Mouse (Mus musculus): ENCODE results near the gene Slco3a1. TPM values are rescaled to one million over a fixed set of nuclear protein-coding genes. Genes with fewer than 3 reads are reported as not detected.

The Slco3a1 gene
- total and polyA plus RNA-seq, 2 experiments from 2014 or later = 23.4 to 39.2 TPM

DNA sequence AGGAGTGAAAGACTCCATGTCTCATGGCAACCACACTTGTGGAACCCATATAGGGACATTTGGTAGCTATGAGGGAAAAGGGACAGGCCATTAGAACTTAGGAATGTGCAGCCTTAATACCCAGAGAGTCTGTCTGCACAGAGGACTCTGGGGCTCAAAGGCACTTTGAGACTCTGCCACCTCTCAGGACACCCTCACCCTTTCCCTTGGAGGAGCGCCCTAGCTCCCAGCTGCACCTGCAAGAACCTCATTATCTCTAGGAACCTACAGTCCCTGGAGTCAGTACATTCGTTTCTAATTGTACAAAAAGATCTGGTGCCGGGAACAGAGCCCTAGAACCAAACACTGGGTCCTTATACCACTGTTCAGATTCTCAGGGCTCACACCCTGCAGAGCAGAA is 66.4 kb downstream of the Slco3a1 start:
- Histone ChIP-seq H3K27ac (ENCODE audit: low read depth, low read length) (no peak overlapping the region), H3K36me3 (ENCODE audit: insufficient read depth, low read length) (no peaks in the 10 kb centered on the region), H3K9ac (replicated peaks; ENCODE audit: low read length, poor library complexity, severe bottlenecking) (no peak overlapping the region), H3K27me3 (ENCODE audit: insufficient read depth, low read length) (no peaks in the 10 kb centered on the region), H3K4me3 (ENCODE audit: low read depth, low read length) (no peak overlapping the region), H3K4me1 (ENCODE audit: insufficient read depth, low read length) (no peaks in the 10 kb centered on the region), H3K9me3 (ENCODE audit: low read length) (no peaks in the 10 kb centered on the region), H3K4me2 (ENCODE audit: low read depth, low read length, poor library complexity, severe bottlenecking) (no peak overlapping the region)
- DNase-seq (ENCODE audit: low spot score) (no peak), ATAC-seq (ENCODE audit: low FRiP score) (no peak)
- WGBS = 80% methylated on average over 3 of the region's 3 CpGs
- TF ChIP-seq CTCF (IDR thresholded peaks at IDR 0.05) = no peak

DNA sequence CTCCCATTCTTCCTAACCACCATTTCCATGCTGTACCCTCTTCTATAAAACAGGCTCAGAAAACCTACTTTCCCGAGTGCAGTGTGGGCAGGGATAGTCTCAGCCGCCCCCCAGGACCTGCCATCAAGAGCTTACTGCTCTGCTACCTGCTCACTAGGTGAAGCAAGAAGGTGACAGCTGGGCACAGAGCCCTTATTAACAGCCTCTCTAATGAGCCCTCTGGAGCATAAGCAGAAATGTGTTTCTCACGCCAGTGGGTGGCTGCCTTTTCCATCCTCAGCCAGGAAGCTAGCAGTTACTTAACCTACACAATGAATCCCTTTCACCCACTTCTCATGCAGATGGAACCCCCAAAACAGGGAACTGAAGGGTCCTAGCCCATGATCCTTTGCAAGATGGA is 66.9 kb downstream of the Slco3a1 start:
- peak; percentile 36 for DNase-seq (ENCODE audit: low spot score)
- no peak overlapping the region for H3K27ac ChIP-seq (ENCODE audit: low read depth, low read length)
- ATAC-seq (ENCODE audit: low FRiP score) = no peak
- no peaks in the 10 kb centered on the region for H3K36me3 ChIP-seq (ENCODE audit: insufficient read depth, low read length)
- no peaks in the 10 kb centered on the region for H3K9me3 ChIP-seq (ENCODE audit: low read length)
- no peak overlapping the region for H3K4me2 ChIP-seq (ENCODE audit: low read depth, low read length, poor library complexity, severe bottlenecking)
- H3K4me3 ChIP-seq (ENCODE audit: low read depth, low read length) = no peak overlapping the region
- no peaks in the 10 kb centered on the region for H3K4me1 ChIP-seq (ENCODE audit: insufficient read depth, low read length)
- 77% methylated on average over 3 of the region's 3 CpGs for WGBS
- no peak overlapping the region for H3K9ac ChIP-seq (replicated peaks; ENCODE audit: low read length, poor library complexity, severe bottlenecking)
- TF ChIP-seq CTCF (IDR thresholded peaks at IDR 0.05) = no peak
- H3K27me3 ChIP-seq (ENCODE audit: insufficient read depth, low read length) = no peaks in the 10 kb centered on the region

DNA sequence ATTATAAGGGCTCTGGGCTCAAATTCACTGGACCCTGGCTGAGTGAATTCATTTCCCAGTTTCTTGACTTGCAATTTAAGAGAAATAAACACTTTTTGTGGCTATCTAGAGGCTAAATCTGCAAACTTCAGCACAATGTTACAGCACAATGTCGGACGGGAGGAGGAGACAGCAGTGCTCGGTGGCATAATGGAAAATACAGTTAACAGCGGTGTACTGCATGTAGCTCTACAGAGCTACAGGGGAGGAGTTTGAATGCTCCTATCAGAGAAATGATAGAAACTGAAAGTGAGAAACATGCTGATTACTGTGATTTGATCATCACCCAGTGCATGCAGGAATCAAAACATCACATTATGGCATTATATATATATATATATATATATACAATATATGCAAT is 68.5 kb downstream of the Slco3a1 start:
- 84% methylated on average over 4 of the region's 4 CpGs for WGBS
- no peak for DNase-seq (ENCODE audit: low spot score)
- H3K27me3 ChIP-seq (ENCODE audit: insufficient read depth, low read length) = no peaks in the 10 kb centered on the region
- no peaks in the 10 kb centered on the region for H3K36me3 ChIP-seq (ENCODE audit: insufficient read depth, low read length)
- no peak for ATAC-seq (ENCODE audit: low FRiP score)
- H3K9ac ChIP-seq (replicated peaks; ENCODE audit: low read length, poor library complexity, severe bottlenecking) = no peak overlapping the region
- no peak overlapping the region for H3K4me3 ChIP-seq (ENCODE audit: low read depth, low read length)
- H3K9me3 ChIP-seq (ENCODE audit: low read length) = no peaks in the 10 kb centered on the region
- H3K27ac ChIP-seq (ENCODE audit: low read depth, low read length) = no peak overlapping the region
- H3K4me2 ChIP-seq (ENCODE audit: low read depth, low read length, poor library complexity, severe bottlenecking) = no peak overlapping the region
- no peak for TF ChIP-seq CTCF (IDR thresholded peaks at IDR 0.05)
- H3K4me1 ChIP-seq (ENCODE audit: insufficient read depth, low read length) = no peaks in the 10 kb centered on the region

DNA sequence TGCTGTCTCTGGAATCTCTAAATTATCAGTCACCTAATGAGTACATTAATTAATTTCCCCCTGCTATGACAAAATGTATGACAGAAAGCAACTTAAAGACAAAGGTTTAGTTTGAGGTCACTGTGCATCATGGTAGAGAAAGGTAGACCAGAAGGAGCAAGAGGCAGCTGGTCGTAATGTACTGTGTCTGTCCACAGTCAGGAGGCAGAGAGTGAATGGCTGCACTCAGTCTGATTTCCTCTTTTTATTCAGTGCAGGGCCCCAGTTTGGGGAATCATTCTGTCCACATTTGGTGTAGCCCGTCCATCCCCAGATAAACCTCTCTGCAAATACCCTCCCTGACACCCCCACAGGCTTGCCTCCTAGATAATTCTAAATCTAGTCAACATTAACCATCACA is 68.9 kb downstream of the Slco3a1 start:
- Histone ChIP-seq H3K27ac (ENCODE audit: low read depth, low read length) (no peak overlapping the region), H3K4me1 (ENCODE audit: insufficient read depth, low read length) (no peaks in the 10 kb centered on the region), H3K4me2 (ENCODE audit: low read depth, low read length, poor library complexity, severe bottlenecking) (no peak overlapping the region), H3K9ac (replicated peaks; ENCODE audit: low read length, poor library complexity, severe bottlenecking) (no peak overlapping the region), H3K36me3 (ENCODE audit: insufficient read depth, low read length) (no peaks in the 10 kb centered on the region), H3K4me3 (ENCODE audit: low read depth, low read length) (no peak overlapping the region), H3K9me3 (ENCODE audit: low read length) (no peaks in the 10 kb centered on the region), H3K27me3 (ENCODE audit: insufficient read depth, low read length) (no peaks in the 10 kb centered on the region)
- ATAC-seq (ENCODE audit: low FRiP score) (no peak), DNase-seq (ENCODE audit: low spot score) (no peak)
- WGBS = 94% methylated on average over 2 of the region's 2 CpGs
- no peak for TF ChIP-seq CTCF (IDR thresholded peaks at IDR 0.05)

- TF ChIP-seq CTCF (IDR thresholded peaks at IDR 0.05) = no peak
- 92% methylated on average over 2 of the region's 2 CpGs for WGBS
Observed at GRCm38 (mm10) chr7:74484024-74484385, 70.6 kb downstream of the Slco3a1 start.

GRCm38 (mm10) chr7:74483294-74484023 is 71.1 kb downstream of the Slco3a1 start:
- Histone ChIP-seq H3K27ac (ENCODE audit: low read depth, low read length) (no peak overlapping the region), H3K4me1 (ENCODE audit: insufficient read depth, low read length) (no peaks in the 10 kb centered on the region), H3K36me3 (ENCODE audit: insufficient read depth, low read length) (no peaks in the 10 kb centered on the region), H3K4me2 (ENCODE audit: low read depth, low read length, poor library complexity, severe bottlenecking) (no peak overlapping the region), H3K9ac (replicated peaks; ENCODE audit: low read length, poor library complexity, severe bottlenecking) (no peak overlapping the region), H3K27me3 (ENCODE audit: insufficient read depth, low read length) (no peaks in the 10 kb centered on the region), H3K9me3 (ENCODE audit: low read length) (no peaks in the 10 kb centered on the region), H3K4me3 (ENCODE audit: low read depth, low read length) (no peak overlapping the region)
- DNase-seq (ENCODE audit: low spot score) = no peak
- WGBS = 88% methylated on average over 3 of the region's 3 CpGs
- no peak for TF ChIP-seq CTCF (IDR thresholded peaks at IDR 0.05)
- ATAC-seq (ENCODE audit: low FRiP score) = no peak

More at GRCm38 (mm10) chr7:74484024-74484385, 70.6 kb downstream of the Slco3a1 start:
- Histone ChIP-seq H3K9ac (replicated peaks; ENCODE audit: low read length, poor library complexity, severe bottlenecking) (no peak overlapping the region), H3K27me3 (ENCODE audit: insufficient read depth, low read length) (no peaks in the 10 kb centered on the region), H3K4me2 (ENCODE audit: low read depth, low read length, poor library complexity, severe bottlenecking) (no peak overlapping the region), H3K4me1 (ENCODE audit: insufficient read depth, low read length) (no peaks in the 10 kb centered on the region), H3K27ac (ENCODE audit: low read depth, low read length) (no peak overlapping the region), H3K9me3 (ENCODE audit: low read length) (no peaks in the 10 kb centered on the region), H3K4me3 (ENCODE audit: low read depth, low read length) (no peak overlapping the region), H3K36me3 (ENCODE audit: insufficient read depth, low read length) (no peaks in the 10 kb centered on the region)
- DNase-seq (ENCODE audit: low spot score) = no peak
- ATAC-seq (ENCODE audit: low FRiP score) = no peak

Measured in midbrain, postnatal 0 days (tissue).